Mouse (Mus musculus) lung, postnatal 14 days (tissue): ENCODE measurements around the gene Mapk7.

Source experiments
- DNase-seq: peaks from one replicate; pipeline ENCODE4 v3.0.0; 2021

Mapk7 gene

DNA sequence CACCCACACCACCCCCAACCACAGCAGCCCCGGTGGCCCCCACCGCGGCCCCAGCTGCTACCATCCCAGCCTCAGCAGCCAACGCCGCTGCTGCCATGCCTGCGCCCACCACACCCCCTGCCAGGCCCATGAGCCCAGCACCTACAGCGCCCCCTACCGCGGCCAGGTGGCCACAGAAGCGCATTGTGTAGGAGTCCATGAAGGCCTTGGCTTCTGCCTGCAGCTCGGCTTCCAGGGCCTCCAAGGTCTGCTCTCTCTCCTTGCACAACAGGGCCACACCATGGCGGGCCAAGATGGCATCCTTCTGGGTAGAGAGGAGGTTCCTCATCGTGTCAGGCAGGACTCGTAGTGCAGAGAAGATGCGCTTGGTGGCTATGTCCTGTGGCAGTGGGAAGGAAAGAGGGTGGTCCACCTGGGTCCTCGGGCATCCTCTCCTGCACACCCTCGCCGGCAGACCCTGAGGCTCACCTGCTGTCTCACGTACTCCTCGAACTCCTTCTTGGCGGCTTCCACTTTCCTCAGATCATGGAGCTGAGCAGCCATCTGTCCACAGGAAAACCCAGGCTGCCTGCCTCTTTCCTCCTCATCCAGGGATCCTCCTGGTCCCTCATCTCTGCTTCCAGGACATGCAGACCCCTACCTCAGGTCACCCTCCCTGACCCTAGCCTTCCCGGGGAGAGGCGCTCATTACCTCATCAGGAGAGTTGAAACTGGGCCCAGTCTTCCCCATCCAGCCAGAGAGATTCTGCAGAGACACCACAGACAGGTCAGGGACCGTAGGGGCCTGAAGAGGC, 44.5 kb downstream of the Mapk7 start:
- no peak for DNase-seq

DNA sequence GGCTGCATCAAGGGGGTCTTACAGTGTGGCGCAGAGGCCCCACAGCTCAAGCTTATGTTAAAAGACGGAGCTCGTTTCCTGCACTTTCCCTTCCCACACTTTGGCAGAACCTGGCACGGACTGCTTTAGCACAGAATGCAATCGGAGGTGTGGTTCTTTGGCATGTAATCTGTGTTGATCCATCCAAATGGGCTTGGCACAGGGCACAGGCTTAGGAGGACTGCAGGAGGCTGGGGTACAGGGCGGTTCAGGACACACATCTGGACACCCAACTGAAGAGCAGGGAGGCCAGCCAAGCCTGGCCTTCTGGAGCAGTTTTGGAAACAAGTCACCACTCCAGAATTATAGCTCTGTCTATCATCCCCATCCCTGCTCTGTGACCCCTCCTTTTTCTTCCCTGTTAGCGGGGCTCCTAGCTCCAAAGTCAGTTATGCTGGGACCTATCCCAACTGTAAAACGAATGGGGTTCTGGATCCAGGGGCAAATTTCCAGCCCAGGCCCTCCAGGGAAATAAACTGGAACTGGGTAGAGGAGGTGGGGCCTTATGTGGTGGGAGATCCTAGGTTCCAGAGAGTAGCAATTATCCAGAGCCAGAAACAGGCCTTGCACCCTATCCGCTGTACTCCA, 45.5 kb downstream of the Mapk7 start:
- DNase-seq, result peak; percentile 47

DNA sequence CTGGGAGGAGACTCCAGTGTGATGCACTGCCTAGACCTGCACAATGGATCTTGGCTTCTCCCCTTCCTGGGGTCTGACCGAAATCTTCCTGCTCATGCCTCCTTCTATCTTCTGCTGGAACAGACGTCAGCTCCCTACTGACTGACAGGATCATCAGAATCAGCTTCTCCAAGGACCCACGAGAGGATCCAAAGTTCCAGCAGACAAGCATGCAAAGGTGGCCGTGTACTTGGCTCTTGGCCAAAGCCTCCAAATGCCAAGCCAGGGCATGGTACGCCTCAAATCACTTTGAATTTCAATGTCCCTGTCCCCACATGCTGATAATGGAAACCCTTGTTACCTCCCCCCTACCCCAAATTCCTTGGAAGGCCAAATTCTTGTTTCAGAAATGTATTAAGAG, 46.2 kb downstream of the Mapk7 start:
- DNase-seq, result no peak

DNA sequence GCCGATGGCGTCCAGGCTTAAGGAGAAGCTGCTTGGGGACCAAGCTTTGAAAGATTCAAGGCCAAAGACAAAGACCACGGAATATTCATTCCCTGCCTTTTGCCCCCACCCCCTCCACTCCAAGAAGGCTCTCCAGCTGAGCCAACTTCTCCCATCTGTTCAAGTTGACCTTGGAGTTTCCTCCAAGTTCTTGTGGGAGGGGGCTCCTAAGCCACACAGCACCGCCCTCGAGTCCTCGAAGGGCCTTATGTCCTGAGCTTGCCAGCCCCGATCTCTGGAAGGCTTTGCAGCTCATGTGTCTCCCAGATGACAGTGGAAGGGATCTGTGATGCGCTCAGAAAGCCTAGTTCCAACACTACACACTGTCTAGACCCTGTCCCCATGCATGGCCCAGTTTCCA, 46.9 kb downstream of the Mapk7 start:
- no peak for DNase-seq

DNA sequence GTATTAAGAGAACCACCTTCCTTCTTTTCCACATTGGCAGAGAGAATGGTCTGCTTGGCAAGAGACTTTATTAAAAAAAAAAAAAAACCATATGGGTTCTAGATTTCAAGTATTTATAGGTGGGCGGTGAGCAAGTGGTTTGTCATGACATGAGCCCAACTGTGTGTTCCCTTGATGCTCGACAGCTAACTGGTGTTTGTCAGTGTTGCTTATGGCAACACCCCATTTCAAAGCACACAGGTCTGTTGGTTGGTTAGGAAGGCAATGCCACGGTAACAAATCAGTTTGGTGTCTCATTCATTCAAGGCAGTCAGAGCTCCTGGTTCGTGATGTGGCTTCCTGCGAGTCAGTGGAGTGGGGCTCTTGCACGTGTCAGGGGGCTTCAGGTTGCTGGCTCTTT, 50.4 kb downstream of the Mapk7 start:
- no peak for DNase-seq

DNA sequence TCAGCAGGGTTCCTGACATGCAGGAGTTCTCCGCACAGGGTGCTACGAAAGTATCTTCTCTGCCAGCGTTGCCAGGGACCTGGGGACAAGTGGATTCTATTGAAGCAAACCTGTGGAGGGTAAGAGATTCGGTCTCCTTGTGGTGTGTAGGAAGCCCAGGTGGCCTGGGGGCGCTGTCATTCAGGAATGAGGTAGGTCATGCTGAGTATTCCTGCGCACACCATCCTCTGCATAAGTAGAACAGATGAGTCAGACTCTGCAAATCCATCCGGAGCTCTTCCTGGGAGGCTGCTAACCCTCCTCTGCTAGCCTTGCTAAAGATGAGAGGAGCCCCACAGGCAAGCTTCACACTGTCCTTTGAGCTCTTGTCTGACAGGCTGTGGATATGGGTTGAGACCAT, 52.5 kb downstream of the Mapk7 start:
- no peak for DNase-seq

DNA sequence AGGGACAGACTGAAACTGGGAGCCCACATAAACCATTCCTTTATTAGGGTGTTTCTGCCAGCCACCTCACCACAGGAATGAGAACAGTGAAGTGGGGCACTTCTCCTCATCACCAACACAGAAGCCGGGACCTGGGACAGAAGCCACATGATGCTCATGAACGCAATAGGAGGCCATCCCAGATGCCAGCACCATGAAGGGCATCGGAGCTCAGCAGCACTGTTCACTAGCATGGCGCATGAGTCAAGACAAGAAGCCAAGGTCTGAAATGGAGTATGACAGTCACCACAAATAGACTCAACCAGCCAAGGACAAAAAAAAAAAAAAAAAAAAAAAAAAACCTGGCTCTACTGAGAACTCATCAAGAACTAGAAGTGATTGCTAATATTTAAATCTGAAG, 53.8 kb downstream of the Mapk7 start:
- DNase-seq, result no peak

DNA sequence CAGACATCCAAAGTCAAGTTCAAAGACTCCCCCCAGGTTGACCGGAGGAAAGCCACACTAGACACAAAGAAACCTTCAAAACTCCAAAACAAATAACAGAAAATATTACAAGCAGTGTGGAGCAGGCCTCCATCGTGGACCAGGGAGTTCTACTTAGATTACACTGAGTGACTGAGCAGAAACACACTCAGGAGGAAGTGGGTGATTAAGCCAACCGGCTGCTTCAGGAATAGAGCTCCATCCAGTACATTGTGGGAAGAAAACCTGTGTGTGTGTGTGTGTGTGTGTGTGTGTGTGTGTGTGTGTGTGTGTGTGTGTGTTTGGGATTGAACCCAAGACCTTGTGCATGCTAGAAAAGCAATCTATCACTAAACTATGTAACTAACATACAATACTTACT, 55.0 kb downstream of the Mapk7 start:
- no peak for DNase-seq
